Mouse (Mus musculus): ENCODE data around the gene Atpif1.

The Atpif1 gene

DNA sequence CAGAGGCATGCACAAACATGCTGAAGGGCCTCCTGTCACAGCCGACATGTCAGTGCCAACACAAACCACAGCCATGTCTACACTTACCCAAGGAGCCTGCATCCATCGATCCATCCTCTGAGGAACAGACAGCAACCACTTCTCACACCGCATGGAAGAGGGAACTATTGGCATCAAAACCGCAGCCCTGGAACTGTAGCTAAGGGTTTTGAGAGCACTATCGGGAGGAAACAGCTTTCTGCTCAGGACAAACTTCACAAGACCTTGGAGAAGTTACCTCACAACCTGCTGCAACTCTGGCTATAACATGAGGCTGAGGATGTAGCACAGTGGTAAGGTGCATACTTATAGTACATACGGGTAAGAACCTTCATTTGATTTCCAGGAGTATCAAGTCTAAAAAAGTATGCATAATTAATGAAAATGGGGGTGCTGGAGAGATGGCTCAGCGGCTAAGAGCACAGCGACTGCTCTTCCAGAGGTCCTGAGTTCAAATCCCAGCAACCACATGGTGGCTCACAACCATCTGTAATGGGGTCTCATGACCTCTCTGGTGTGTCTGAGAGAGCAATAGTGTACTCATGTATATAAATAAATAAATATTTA lies 5.4 kb downstream of the Atpif1 start:
- no peak for DNase-seq (ENCODE audit: low read depth, low spot score)

DNA sequence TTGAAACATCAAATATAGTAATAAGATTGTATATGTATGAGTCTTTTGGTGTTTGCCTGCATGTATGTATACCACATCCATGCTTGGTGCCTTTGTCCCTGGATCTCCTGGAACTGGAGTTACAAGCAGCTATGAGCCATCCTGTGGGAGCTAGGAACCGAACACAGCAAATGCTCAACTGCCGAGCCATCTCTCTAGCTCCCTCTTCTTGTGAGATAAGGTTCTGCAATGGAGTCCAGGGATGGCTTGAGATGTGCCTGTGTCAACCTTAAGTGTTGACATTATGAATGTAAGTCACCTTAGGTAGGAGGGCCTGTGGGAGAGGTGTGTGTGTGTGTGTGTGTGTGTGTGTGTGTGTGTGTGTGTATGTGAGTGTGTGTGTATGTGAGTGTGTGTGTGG lies 6.8 kb downstream of the Atpif1 start:
- peak; percentile 86 for DNase-seq (ENCODE audit: low read depth, low spot score)

DNA sequence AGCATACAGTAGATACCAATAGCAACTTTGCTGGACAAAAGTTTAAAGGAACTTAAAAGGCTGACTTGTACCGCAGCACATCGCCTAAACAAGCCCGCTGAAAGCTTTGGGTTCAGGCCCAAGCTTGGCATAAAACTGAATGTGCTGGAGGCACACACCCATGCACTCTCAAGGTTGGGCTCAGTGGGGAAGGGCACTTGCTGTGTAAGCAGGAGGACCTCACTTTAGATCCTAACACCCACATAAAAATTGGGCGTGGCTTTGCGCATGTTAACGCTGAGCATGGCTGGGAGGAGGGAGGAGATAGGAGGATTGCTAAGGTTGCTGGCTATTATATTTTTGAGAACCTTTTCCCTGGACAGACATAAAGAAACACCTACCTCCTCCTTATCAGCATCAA lies 8.7 kb downstream of the Atpif1 start:
- DNase-seq (ENCODE audit: low read depth, low spot score), result peak; percentile 76

DNA sequence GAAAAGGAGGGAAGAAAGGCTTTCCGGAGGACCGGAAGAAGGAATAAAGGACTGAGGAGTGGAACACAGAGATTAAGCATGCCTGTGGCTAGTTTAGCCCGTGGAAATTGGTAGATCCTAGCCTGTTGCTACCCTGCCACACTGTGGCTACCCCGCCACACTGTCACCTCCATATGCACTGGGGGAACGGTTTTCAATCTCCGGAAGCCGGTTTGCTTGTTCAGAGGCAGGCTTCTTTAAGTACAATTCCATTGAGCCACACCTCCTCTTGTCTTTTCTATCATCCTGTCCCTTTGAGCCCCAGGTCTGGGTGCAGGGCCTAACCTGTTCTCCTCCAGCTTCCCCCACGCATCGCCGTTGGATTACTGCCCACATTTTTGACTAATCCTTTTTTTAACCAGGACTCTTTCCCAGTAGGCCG lies 9.1 kb downstream of the Atpif1 start:
- peak; percentile 87 for DNase-seq (ENCODE audit: low read depth, low spot score)

DNA sequence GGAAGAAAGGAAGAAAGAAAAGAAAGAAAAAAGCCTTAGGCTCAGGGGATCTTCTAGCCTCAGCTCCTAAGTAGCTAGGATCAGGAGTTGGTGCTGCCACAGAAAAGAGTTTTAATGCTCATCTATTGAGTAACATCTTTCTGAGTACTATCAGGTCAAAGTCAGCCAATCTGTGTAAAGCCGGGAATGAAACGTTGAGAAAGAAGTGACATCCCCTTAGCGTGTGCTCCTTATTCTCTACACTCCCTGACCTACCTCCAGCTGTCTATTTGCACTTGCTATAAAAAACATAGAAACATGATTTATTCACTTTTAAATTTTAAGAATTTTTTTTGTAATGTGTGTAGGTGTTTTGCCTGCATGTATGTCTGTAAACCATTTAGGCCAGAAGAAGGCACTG lies 14.3 kb downstream of the Atpif1 start:
- DNase-seq (ENCODE audit: low read depth, low spot score), result no peak

DNA sequence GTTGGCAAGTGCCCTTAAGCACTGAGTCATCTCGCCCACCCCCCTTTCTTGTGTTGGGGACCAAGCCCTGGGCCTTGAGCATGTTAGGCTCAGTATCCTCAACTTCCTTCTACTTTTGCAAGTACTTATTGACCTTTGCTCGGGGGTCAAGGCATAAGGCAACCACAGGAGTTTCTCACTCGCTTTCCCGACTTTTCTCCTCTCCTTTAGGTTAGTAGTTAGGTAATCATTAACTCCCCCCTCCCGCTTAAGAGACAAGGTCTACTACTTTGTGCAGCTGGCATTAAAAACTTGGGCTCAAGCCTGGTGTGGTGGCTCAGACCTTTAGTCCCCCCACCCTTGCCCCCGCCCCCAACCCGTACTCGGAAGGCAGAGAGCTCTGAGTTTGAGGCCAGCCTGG lies 15.4 kb downstream of the Atpif1 start:
- no peak for DNase-seq (ENCODE audit: low read depth, low spot score)

DNA sequence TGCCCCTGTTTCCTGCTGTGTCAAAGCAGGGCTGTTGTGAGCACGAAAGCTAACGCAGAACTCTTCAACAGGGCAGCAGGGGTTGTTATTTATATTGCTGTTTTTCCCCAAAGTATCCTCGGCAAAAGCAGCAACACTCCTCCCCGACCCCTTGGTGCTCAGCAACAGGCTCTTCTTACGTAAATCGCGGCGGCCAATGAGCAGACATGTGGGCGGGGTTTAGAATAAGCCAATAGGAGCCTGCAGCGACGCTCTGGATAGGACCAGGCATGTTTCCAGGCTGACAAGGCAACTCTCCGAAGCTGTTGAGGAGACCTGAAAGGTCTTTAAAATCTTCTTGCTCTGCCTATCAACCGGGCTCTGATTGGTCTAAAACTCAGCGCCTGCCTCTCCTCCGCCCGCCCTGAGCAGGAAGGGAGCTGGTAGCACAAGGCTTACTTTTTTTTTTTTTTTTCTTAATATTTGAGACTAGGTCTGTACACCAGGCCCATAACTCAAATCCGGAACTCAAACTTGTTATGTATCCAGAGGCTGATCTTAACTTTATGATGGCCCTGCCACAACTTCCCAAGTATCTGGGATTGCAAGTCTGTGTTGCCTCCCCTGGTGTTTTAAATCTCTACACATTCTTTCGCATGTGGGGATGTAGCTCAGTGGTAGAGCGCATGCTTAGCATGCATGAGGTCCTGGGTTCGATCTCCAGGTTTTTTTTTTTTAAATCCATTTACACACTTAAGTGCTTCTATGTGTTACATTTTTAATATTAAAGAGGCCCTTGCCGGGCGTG lies 17.9 kb downstream of the Atpif1 start:
- DNase-seq (ENCODE audit: low read depth, low spot score), result peak; percentile 100

DNA sequence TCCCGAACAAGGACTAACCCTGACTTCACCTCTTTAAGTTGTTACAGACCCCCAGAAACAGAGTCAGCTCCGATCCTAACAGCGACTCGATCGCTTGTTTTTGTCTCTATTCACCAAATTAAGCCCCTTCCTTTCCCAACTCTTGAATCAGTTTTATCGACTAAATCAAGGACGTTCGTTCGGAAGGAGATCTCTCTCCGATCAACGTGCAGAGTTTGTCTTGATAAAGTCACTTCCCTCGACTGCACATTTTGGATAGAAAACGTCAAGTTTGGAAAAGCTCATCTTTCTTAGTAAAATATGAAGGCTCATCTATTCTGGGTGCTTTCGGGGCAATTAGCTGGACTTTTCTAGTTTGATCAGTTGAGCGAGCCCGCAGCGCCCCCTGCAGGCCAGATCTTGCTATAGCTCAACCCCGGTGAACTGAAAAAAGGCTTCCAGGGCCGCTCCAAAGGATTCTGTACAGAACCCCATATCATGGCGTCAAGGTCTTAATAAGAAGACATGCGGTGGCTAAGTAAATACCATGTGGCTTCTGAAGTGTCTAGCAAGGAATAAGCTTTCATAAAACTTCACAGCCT lies 18.8 kb downstream of the Atpif1 start:
- peak; percentile 83 for DNase-seq (ENCODE audit: low read depth, low spot score)

DNA sequence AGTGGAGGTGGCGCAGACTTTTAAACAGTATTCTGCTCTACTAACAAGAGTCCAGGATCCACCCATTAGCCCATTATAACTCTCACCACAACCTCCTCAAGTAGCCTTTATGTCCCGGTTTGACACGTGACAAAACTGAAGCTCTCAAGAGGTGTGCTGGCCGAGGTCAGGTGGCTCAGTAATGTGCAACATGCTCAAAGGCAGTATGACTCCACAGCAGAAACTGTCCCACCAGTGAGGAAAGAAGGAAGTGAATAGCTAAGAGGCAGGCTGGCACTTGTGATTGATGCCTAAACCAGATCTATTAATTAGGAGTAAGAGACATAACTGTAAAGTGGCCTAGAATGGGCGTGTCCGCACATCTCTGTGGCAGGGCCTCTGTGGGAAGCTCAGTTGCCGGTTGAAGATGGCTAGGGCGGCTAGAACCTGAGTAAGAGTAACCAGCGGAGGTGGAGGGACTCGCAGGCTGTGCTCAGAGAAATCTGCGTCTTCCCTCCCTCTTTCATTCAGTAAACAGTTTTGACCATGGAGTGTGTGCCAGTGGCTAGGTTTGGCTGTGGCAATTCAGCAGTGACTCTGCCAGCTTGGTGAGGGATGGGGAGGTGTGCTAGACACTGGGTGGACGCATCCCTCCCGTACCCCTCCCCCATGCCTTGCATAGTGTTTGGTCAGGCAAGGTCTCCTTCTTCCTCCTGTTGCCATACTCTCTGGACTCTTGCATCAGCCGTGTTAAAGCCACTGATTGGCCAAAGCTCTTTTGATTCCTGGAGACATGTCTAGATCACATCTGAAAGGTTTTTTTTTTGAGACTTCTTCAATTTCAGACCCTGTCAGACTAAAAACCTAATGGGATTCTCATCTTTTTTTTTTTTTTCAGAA lies 19.8 kb downstream of the Atpif1 start:
- peak; percentile 90 for DNase-seq (ENCODE audit: low read depth, low spot score)

DNA sequence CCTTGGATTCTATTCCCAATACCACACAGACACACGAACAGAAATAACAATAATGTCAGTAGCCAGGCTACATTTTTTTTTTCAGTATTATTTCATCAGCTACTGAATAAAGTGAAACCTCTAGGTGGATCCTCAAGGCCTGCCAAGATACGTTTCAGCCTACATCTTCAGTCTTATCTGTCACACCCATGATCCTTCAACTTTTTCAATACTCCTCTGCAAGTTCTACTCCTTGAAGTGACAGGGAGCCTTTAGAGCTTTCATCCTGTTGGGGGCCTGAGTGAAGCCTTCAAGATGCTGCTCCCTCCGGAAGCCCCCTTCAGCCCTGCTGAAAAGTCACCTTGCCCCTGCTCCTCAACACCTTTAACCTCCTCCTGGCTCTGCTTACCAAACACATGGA lies 21.4 kb downstream of the Atpif1 start:
- no peak for DNase-seq (ENCODE audit: low read depth, low spot score)

DNA sequence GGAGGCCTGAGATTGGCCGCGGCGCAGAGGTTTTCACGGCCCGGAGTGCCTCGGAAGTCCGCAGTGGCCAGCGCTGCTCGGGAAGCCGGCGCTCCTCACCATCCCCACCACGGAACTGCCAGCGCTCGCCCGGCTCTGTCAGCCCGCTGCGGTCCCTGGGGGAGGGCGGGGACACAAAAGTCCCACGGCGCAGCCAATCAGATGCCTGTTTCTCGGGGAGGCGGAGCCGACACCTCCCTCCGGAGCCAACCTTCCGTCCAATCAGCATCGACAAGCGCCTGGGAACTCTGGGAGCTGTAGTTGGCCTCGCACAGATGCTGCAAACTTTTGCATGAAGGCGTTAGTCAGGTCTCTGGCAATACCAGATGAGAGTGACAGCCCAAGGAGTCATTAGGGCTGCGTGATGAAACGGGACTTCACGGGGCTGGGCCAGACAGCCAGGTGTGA lies 23.1 kb downstream of the Atpif1 start, which contains the start of gene Sesn2:
Gene Sesn2, minus strand, starts transcription at position 150 of the 447 bp plus-strand sequence.
- DNase-seq (ENCODE audit: low read depth, low spot score), result peak; percentile 98

DNA sequence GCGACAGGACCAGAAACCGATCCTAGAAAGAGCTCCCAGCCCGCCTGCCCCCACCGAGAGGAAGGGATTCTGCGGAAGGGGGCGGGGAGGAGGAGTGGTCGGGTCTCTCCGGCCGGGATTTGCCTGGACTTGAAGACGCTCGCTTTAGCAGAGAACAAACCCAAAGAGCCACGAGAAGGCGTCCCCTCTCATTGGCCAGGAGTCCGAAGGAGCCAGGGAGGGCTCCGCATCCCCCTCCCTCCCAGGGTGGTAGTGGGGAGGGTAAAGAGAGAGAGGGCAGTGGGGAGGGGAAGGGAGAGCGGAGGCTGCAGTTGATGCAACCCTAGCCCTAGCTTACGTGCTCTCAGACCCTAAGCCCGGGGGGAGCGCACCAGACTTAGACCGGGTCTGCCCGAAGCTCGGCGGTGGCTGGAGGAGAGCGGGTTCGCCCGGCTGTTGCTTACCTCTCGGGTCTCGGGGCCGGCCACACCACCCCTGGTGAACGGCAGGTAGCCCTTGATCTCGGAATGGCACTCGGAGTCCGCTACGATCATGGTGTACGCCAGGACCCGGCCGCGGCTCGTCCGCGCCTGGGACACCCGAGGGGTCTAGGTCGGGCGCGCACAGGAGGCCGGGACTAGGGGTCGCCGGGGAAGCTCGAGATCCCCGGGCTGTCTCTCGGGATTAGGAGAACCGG lies 23.7 kb downstream of the Atpif1 start:
- peak; percentile 95 for DNase-seq (ENCODE audit: low read depth, low spot score)

DNA sequence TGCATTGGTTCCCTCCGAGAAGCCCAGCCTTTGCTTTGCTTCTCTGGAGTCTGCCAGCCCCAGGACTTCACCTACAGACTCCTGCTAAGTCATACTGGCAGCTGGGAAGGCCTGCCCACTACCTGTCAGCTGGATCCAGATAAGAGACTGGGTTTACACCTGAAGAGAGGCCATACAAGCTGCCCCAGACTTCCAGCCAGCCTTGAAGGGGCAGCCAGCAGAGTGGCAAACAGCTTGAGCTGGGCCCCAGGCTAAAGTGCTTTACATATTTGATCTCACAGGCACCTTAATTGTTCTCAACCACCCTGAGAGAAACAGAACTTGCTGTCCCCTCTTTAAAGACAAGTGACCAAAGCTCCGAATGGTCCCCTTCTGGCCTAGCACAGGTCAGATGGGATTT lies 26.2 kb downstream of the Atpif1 start:
- DNase-seq (ENCODE audit: low read depth, low spot score), result no peak

DNA sequence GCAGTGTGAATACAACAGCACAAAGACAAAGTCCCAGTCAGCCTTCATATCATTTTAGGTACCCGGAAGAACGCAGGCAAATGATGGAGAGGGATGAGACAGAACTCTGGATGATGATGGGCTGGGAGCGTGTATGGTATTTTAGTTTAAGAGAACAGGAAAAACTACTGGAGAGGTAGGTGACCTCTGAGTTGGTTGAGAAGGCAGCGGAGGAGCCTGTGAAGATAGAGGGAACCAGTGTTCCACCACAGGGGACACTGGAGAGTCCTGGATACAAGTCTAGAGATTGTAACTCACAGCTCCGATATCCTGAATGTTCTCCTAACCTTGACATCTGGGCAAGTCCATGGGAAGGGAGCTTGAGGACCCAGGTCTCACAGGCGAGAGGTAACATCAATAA lies 27.2 kb downstream of the Atpif1 start:
- DNase-seq (ENCODE audit: low read depth, low spot score), result peak; percentile 67

DNA sequence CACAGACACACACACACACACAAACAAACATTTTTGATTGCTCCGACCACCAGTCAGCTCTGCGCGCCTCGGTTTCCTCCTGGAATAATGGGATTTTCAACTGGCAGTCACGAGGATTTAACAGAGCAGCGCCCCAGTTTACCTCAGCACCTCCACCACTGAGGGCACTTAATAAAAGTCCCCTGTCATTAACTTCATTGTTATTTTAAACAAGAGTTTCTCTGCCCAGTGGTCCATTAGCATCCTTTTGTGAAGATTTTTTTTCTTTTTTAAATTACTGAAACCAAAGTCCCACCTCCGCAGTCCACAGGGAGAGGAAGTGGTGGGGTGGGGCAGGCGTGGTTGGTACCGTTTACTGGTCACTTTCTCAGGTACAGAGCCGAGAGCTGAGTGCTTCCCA lies 27.7 kb downstream of the Atpif1 start:
- DNase-seq (ENCODE audit: low read depth, low spot score), result peak; percentile 90

DNA sequence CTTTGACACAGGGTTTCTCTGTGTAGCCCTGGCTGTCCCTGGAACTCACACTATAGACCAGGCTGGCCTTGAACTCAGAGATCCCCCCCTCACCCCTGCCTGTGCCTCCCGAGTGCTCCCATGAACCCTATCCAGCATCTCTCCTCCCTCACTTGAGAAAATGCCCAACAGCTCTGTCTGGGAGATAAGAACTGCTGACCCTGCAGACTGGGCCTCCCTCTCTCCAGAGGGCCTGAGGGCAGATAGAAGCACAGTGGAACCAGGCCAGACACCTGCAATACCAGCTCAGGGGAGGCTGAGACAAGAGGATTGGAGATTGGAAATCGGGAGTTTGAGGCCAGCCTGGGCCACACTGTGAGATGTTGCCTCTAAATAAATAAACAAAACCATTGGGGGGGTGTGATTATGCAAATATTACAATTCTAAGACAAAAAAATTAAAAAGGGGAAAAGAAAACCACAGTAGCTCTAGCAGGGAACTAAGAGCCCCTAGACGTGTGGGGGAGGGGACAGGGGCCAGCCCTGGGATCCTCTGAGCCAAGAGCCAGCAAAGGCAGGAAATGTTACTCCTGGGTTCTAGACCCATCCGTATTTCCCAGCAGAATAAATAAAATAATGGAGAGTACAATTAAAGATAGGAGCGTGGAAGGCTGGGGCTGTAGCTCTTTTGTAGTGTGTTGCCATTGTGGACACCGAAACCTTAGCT lies 28.3 kb downstream of the Atpif1 start:
- DNase-seq (ENCODE audit: low read depth, low spot score), result peak; percentile 55

DNA sequence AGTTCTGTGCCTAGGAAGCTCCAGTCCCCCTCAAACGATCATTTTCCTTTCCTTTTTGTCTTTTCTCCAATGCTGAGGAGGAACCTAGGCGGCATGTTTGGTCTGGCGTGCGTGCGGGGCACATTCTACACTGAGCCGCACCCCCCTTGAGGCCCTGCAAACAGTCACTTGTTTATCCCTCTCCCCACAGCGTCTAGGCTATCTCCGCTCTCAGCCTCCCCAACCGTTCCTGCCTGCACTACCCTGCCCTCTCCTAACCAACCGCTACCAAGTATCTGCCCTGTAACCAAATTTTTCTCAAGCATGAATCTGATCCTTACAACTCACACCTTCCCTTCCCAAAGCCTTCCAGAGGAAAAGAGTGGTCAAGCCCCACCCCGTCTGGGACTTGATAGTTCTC lies 30.1 kb downstream of the Atpif1 start:
- DNase-seq (ENCODE audit: low read depth, low spot score), result peak; percentile 32

DNA sequence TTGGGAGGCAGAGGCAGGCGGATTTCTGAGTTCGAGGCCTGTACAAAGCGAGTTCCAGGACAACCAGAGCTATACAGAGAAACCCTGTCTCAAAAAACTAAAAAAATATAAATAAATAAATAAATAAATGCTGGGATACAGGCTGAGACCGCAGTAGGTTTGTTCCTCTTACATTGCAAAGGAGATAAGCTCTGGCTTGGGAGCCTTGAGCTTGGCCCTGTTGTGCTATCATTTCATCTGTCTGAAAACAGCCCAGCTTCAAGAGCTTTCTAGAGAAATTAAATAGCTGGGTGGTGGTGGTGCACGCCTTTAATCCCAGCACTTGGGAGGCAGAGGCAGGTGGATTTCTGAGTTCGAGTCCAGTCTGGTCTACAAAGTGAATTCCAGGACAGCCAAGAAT lies 31.8 kb downstream of the Atpif1 start:
- peak; percentile 2 for DNase-seq (ENCODE audit: low read depth, low spot score)

DNA sequence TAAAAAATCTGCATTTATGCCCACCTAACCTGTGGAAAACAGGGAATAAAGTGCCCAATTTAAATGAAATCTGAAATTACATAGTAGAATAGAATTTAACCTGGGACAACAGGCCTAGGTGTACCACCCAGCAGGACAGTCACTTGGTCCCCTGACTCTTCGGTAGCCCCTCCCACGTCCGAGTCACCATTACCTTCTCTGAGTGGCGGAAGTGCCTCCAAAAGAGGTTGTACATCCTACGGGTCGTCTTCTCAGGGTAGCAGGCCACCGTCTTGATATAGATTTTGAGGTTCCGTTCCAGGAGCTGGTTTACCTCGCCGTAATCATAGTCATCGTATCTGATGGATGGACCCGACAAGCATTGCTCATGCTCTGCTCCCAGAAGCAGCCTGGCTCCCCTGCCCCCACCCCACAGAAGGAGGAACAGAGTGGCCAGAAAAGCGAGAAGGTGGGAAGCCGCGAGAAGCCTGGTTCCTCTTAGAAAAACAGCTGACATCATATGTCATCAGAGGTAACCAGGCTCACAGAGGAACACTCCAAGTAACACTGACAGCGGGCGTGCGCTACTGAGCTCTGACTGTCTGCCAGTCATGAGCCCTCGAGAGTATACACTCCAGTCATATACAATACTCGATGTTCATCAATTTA lies 39.1 kb downstream of the Atpif1 start:
- DNase-seq (ENCODE audit: low read depth, low spot score), result no peak

Data from ES-CJ7 (cell line).